Mouse (Mus musculus): ENCODE results near the gene Lcn5. TPM values are rescaled to one million over a fixed set of nuclear protein-coding genes. Genes with fewer than 3 reads are reported as not detected.
"Not testable (repeated sequence)": the region's sequence is repeated elsewhere in the genome, so short reads cannot be mapped to it uniquely, and the experiment has no call there.

Lcn5 gene
- total RNA-seq, 2 experiments from 2014 or later, result not detected

DNA sequence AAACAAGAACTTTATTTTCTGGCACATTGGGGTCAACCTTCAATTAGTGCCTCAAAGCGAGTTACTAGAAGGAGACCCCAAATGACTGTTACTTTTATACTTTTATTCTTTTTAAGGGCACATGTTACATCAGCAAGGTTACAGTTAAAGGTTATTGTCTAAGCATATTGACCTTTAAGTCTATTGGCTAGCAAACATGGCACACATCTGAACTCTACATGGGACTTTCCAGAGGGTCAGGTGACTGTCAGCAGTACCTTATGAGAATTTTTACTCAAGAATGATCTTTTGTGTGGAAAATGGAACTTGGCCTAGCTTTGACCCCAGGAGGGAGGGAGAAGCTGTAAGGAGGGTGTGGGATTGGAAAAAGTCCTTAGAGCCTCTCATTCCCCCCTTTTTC is 8.8 kb downstream of the Lcn5 start:
- ATAC-seq (replicated peaks; ENCODE audit: poor library complexity, severe bottlenecking), result no peak

- ATAC-seq (replicated peaks; ENCODE audit: poor library complexity, severe bottlenecking), result no peak
Observed at GRCm38 (mm10) chr2:25676486-25676885, 18.7 kb downstream of the Lcn5 start, which contains the start of gene Lcn6. Gene Lcn6, plus strand, starts transcription at chr2:25676786.

DNA sequence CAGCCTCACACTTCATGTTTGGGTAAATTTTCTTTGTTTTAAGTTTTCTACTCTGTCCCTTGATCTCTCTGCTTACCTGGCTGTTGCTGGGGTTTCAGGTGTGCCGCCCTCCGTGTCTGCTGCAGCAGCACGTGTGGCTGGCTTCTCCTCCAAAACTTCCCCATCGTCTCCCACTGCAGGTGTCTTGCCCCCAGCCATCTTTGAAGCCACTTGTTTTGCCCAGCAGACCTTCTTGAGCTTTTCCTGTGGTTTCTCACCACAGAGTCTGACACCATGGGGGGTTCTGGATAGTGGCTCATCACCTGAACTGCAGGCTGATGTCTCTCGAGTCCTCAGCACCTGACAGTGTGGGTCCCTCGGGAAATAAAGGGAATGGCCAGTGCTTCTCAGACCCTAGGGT is 21.8 kb downstream of the Lcn5 start:
- ATAC-seq (replicated peaks; ENCODE audit: poor library complexity, severe bottlenecking), result no peak

- no peak for ATAC-seq (replicated peaks; ENCODE audit: poor library complexity, severe bottlenecking)
Observed at GRCm38 (mm10) chr2:25682426-25682825, 24.7 kb downstream of the Lcn5 start, which contains the start of gene Lcn10. Gene Lcn10, plus strand, starts transcription at chr2:25682726.

GRCm38 (mm10) chr2:25686941-25687340 is 29.2 kb downstream of the Lcn5 start:
- ATAC-seq (replicated peaks; ENCODE audit: poor library complexity, severe bottlenecking), result no peak

- ATAC-seq (replicated peaks; ENCODE audit: poor library complexity, severe bottlenecking), result peak; percentile 75
Observed at GRCm38 (mm10) chr2:25694605-25695004, 36.9 kb downstream of the Lcn5 start.

DNA sequence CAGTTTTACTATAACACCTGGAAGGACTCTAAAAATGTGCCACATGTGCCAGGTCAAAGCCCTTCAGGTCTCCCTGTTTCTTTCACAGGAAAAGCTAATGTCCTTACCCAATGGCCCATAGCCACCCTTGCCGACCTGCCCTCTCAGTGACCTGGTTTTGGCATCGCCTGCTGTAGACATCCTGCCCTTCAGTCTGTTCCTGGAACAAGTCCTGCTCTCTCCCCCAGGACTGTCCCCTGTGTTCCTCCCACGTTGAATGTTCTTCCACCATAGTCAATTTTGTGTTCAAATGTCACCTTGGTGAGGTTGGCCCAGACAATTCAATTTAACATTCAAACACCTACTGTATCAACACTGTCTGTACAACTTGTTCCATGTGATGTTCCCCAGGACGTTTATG is 39.2 kb downstream of the Lcn5 start:
- no peak for ATAC-seq (replicated peaks; ENCODE audit: poor library complexity, severe bottlenecking)

DNA sequence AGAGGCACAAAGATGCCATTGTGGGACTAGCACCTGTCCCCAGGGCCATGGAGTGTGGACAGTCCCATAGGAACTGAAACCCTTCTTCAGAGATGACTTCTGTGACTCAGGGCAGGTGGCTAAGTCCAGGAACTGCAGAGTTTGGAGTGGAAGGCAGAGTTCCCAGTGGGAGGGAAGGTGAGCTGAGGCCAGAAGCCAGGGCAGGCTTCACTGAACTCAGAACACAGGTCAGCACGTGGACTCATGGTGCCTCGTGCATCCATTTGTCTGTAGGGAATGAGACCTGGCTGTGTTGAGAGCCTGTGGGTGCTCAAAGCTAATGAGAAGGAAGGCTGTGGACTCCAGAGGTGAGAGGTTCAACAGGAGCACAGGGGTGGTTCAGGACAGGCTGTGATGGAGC is 40.9 kb downstream of the Lcn5 start:
- no peak for ATAC-seq (replicated peaks; ENCODE audit: poor library complexity, severe bottlenecking)

GRCm38 (mm10) chr2:25699743-25700142 is 42.0 kb downstream of the Lcn5 start, which contains the start of gene Obp2a:
Gene Obp2a, plus strand, starts transcription at chr2:25700043.
- ATAC-seq (replicated peaks; ENCODE audit: poor library complexity, severe bottlenecking), result not testable (repeated sequence)

DNA sequence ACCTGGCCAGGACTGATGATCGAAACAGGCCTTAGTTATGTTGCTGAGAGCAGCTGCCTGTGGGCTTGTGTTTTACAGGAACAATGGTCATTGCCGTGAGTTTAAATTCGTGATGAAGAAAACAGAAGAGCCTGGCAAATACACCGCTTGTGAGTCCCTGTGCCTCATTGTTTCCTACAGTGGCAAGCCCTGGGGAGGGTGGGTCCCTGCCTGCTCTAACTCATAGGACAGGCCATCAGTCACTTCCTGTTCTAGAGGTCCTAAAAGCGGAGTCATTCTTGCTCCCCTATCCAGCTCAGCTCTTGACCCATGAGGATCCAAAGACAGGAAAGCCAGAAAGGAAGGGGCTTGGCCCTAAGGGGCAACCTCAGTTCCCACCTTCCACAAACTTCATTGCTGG is 43.2 kb downstream of the Lcn5 start:
- ATAC-seq (replicated peaks; ENCODE audit: poor library complexity, severe bottlenecking), result no peak

- ATAC-seq (replicated peaks; ENCODE audit: poor library complexity, severe bottlenecking), result no peak
Observed at GRCm38 (mm10) chr2:25703706-25704105, 46.0 kb downstream of the Lcn5 start.

DNA sequence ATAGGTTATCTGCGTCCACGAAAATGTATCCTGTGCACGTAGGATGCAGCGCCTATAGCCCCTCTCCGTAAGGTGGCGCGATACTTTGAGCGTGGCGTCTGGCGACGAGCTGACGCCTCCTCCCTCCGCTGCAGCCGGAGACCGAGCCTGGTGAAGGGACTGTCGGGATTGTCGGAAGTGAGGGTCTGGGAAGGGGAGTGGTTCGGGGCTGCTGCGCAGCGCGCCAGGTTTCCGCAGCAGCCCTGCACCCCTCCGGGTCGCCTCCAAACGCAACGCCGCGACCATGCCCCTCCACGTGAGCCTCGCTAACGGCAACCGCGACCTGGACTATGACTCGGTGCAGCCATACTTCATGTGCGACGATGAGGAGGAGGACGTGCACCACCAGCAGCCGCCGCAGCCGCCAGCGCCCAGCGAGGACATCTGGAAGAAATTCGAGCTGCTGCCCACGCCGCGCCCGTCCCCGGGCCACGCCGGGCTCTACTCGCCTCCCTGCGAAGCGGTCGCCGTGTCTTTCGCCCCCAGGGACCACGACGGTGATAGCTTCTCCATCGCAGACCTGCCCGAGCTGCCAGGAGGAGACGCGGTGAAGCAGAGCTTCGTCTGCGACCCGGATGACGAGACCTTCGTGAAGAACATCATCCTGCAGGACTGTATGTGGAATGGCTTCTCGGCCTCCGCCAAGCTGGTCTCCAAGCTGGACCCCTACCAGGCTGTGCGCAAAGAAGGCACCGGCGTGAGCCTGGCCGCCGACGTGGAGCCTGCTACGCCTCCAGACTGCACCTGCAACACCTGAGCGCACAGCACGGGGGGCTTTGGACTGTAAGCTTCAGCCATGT is 49.1 kb downstream of the Lcn5 start, which contains the start of gene Bmyc:
Bmyc (plus strand) TSS at position 97 of the 839 bp plus-strand sequence.
- peak; percentile 88 for ATAC-seq (replicated peaks; ENCODE audit: poor library complexity, severe bottlenecking)

DNA sequence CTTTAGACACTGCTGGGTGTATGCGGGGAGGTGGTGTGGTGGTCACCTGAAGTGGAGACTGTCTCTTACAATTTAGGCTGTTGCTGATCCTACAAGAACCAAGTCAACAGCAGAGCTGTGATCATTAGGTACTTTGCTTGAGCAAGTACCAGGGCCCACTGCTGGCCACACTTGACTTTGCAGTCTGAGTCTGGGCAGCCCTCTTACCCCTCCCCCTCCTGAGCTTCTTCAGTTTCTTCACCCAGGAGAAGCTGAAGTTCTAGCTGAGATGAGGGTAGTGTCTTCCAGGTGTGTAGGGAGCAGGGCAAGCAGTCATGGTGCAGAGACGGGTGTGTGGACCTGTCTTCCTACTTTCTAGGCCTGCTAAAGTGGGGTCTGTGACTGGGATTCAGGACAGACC is 50.4 kb downstream of the Lcn5 start:
- peak; percentile 25; the same call in 1 of the 2 replicates for ATAC-seq (replicated peaks; ENCODE audit: poor library complexity, severe bottlenecking)

- not testable (repeated sequence) for ATAC-seq (replicated peaks; ENCODE audit: poor library complexity, severe bottlenecking)
Observed at GRCm38 (mm10) chr2:25709056-25709455, 51.3 kb downstream of the Lcn5 start.

DNA sequence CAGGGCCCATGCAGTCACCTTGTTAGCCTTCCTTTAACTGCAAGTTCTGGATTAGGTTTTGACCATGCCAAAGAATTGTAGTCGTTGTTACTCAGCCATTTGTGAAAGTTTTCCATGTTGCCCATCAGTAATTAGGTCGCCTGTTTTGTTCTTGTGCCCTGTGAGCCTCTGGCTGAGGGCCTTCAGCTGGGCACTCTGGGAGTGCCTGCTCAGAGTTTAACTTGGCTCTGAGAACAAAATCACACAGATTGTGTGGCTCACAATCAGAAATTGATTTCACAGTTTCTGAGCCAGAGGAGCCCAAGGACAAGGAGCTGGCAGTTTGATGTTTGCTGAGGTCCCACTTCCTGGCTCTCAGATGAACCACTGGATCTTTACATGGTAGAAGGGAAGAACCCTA is 52.0 kb downstream of the Lcn5 start:
- ATAC-seq (replicated peaks; ENCODE audit: poor library complexity, severe bottlenecking), result not testable (repeated sequence)

Other genes starting within 250 kb of the Lcn5 start
- gene Fut7, start 234.7 kb upstream of the Lcn5 start, total RNA-seq (2014; fragmentation: Nextera tagmentation), result 34.5 and 38.8 TPM in 2 replicates
- gene Fut7, start 234.7 kb upstream of the Lcn5 start, total RNA-seq (2017), result 24.8 and 27.3 TPM in 2 replicates
- 54.8 and 56.4 TPM in 2 replicates for gene Abca2, start 229.2 kb upstream of the Lcn5 start, total RNA-seq (2014; fragmentation: Nextera tagmentation)
- gene Abca2, start 229.2 kb upstream of the Lcn5 start, total RNA-seq (2017), result 21.0 and 23.1 TPM in 2 replicates
- not detected in 2 replicates for gene Clic3, start 201.1 kb upstream of the Lcn5 start, total RNA-seq (2014; fragmentation: Nextera tagmentation)
- 1.4 TPM in 1 of 2 replicates, not detected in the other for gene Clic3, start 201.1 kb upstream of the Lcn5 start, total RNA-seq (2017)
- 29.1 and 39.4 TPM in 2 replicates for gene Paxx, start 196.9 kb upstream of the Lcn5 start, total RNA-seq (2014; fragmentation: Nextera tagmentation)
- gene Paxx, start 196.9 kb upstream of the Lcn5 start, total RNA-seq (2017), result 20.2 and 32.5 TPM in 2 replicates
- gene Ptgds, start 187.9 kb upstream of the Lcn5 start, total RNA-seq (2014; fragmentation: Nextera tagmentation), result 3.5 and 4.2 TPM in 2 replicates
- 0.93 TPM in 1 of 2 replicates, not detected in the other for gene Ptgds, start 187.9 kb upstream of the Lcn5 start, total RNA-seq (2017)
- not detected in 2 replicates for gene Lcn12, start 164.0 kb upstream of the Lcn5 start, total RNA-seq (2014; fragmentation: Nextera tagmentation)
- not detected in 2 replicates for gene Lcn12, start 164.0 kb upstream of the Lcn5 start, total RNA-seq (2017)
- gene Fbxw5, start 157.2 kb upstream of the Lcn5 start, total RNA-seq (2014; fragmentation: Nextera tagmentation), result 30.4 and 55.0 TPM in 2 replicates
- gene Fbxw5, start 157.2 kb upstream of the Lcn5 start, total RNA-seq (2017), result 23.9 and 31.4 TPM in 2 replicates
- gene C8g, start 156.2 kb upstream of the Lcn5 start, total RNA-seq (2014; fragmentation: Nextera tagmentation), result 6.0 TPM in 1 of 2 replicates, not detected in the other
- gene C8g, start 156.2 kb upstream of the Lcn5 start, total RNA-seq (2017), result 1.5 and 1.6 TPM in 2 replicates
- gene Traf2, start 111.0 kb upstream of the Lcn5 start, total RNA-seq (2014; fragmentation: Nextera tagmentation), result 17.3 and 18.2 TPM in 2 replicates
- 13.9 and 15.9 TPM in 2 replicates for gene Traf2, start 111.0 kb upstream of the Lcn5 start, total RNA-seq (2017)
- gene Edf1, start 100.1 kb upstream of the Lcn5 start, total RNA-seq (2014; fragmentation: Nextera tagmentation), result 134 and 171 TPM in 2 replicates
- 96.1 and 107 TPM in 2 replicates for gene Edf1, start 100.1 kb upstream of the Lcn5 start, total RNA-seq (2017)
- 1.5 and 3.4 TPM in 2 replicates for gene Mamdc4, start 83.1 kb upstream of the Lcn5 start, total RNA-seq (2014; fragmentation: Nextera tagmentation)
- 1.2 and 66.7 TPM in 2 replicates for gene Mamdc4, start 83.1 kb upstream of the Lcn5 start, total RNA-seq (2017)
- 62.5 and 89.4 TPM in 2 replicates for gene Phpt1, start 82.7 kb upstream of the Lcn5 start, total RNA-seq (2014; fragmentation: Nextera tagmentation)
- gene Phpt1, start 82.7 kb upstream of the Lcn5 start, total RNA-seq (2017), result 5.9 and 46.2 TPM in 2 replicates
- gene Ajm1, start 76.2 kb upstream of the Lcn5 start, total RNA-seq (2014; fragmentation: Nextera tagmentation), result not detected in 2 replicates
- 0.39 TPM in 1 of 2 replicates, not detected in the other for gene Ajm1, start 76.2 kb upstream of the Lcn5 start, total RNA-seq (2017)
- gene Rabl6, start 49.4 kb upstream of the Lcn5 start, total RNA-seq (2014; fragmentation: Nextera tagmentation), result 63.1 and 75.4 TPM in 2 replicates
- 61.3 and 71.0 TPM in 2 replicates for gene Rabl6, start 49.4 kb upstream of the Lcn5 start, total RNA-seq (2017)
- gene Ccdc183, start 40.3 kb upstream of the Lcn5 start, total RNA-seq (2014; fragmentation: Nextera tagmentation), result not detected in 2 replicates
- not detected in 2 replicates for gene Ccdc183, start 40.3 kb upstream of the Lcn5 start, total RNA-seq (2017)
- 11.4 and 27.3 TPM in 2 replicates for gene Tmem141, start 35.9 kb upstream of the Lcn5 start, total RNA-seq (2014; fragmentation: Nextera tagmentation)
- 25.0 and 31.5 TPM in 2 replicates for gene Tmem141, start 35.9 kb upstream of the Lcn5 start, total RNA-seq (2017)
- gene Fcna, start 29.9 kb upstream of the Lcn5 start, total RNA-seq (2014; fragmentation: Nextera tagmentation), result not detected in 2 replicates
- gene Fcna, start 29.9 kb upstream of the Lcn5 start, total RNA-seq (2017), result 2.0 TPM in 1 of 2 replicates, not detected in the other
- gene Lcn8, start 4.8 kb upstream of the Lcn5 start, total RNA-seq (2014; fragmentation: Nextera tagmentation), result not detected in 2 replicates
- gene Lcn8, start 4.8 kb upstream of the Lcn5 start, total RNA-seq (2017), result not detected in 2 replicates
- gene Lcn6, start 18.8 kb downstream of the Lcn5 start, total RNA-seq (2014; fragmentation: Nextera tagmentation), result not detected in 2 replicates
- not detected in 2 replicates for gene Lcn6, start 18.8 kb downstream of the Lcn5 start, total RNA-seq (2017)
- gene Lcn10, start 24.8 kb downstream of the Lcn5 start, total RNA-seq (2014; fragmentation: Nextera tagmentation), result not detected in 2 replicates
- gene Lcn10, start 24.8 kb downstream of the Lcn5 start, total RNA-seq (2017), result not detected in 2 replicates
- not detected in 2 replicates for gene Obp2a, start 42.1 kb downstream of the Lcn5 start, total RNA-seq (2014; fragmentation: Nextera tagmentation)
- gene Obp2a, start 42.1 kb downstream of the Lcn5 start, total RNA-seq (2017), result not detected in 2 replicates
- 12.2 and 20.9 TPM in 2 replicates for gene Bmyc, start 48.8 kb downstream of the Lcn5 start, total RNA-seq (2014; fragmentation: Nextera tagmentation)
- gene Bmyc, start 48.8 kb downstream of the Lcn5 start, total RNA-seq (2017), result 4.9 and 9.2 TPM in 2 replicates
- gene Obp2b, start 79.1 kb downstream of the Lcn5 start, total RNA-seq (2014; fragmentation: Nextera tagmentation), result not detected in 2 replicates
- not detected in 2 replicates for gene Obp2b, start 79.1 kb downstream of the Lcn5 start, total RNA-seq (2017)
- not detected in 2 replicates for gene Lcn3, start 107.6 kb downstream of the Lcn5 start, total RNA-seq (2014; fragmentation: Nextera tagmentation)
- gene Lcn3, start 107.6 kb downstream of the Lcn5 start, total RNA-seq (2017), result not detected in 2 replicates
- gene Lcn11, start 119.1 kb downstream of the Lcn5 start, total RNA-seq (2014; fragmentation: Nextera tagmentation), result not detected in 2 replicates
- gene Lcn11, start 119.1 kb downstream of the Lcn5 start, total RNA-seq (2017), result not detected in 2 replicates
- not detected in 2 replicates for gene Gm13539, start 124.3 kb downstream of the Lcn5 start, total RNA-seq (2014; fragmentation: Nextera tagmentation)
- not detected in 2 replicates for gene Gm13539, start 124.3 kb downstream of the Lcn5 start, total RNA-seq (2017)
- not detected in 2 replicates for gene Glt6d1, start 157.9 kb downstream of the Lcn5 start, total RNA-seq (2014; fragmentation: Nextera tagmentation)
- not detected in 2 replicates for gene Glt6d1, start 157.9 kb downstream of the Lcn5 start, total RNA-seq (2017)
- gene Lcn9, start 165.2 kb downstream of the Lcn5 start, total RNA-seq (2014; fragmentation: Nextera tagmentation), result not detected in 2 replicates
- gene Lcn9, start 165.2 kb downstream of the Lcn5 start, total RNA-seq (2017), result not detected in 2 replicates
- not detected in 2 replicates for gene Sohlh1, start 189.3 kb downstream of the Lcn5 start, total RNA-seq (2014; fragmentation: Nextera tagmentation)
- not detected in 2 replicates for gene Sohlh1, start 189.3 kb downstream of the Lcn5 start, total RNA-seq (2017)
- not detected in 2 replicates for gene Kcnt1, start 205.8 kb downstream of the Lcn5 start, total RNA-seq (2014; fragmentation: Nextera tagmentation)
- not detected in 2 replicates for gene Kcnt1, start 205.8 kb downstream of the Lcn5 start, total RNA-seq (2017)

Measured in granulocyte monocyte progenitor cell, adult 5-6 weeks (primary cell).